Mouse (Mus musculus) layer of hippocampus, postnatal 14 days (tissue): ENCODE data around the gene Vmn1r221. TPM values are rescaled to one million over a fixed set of nuclear protein-coding genes. Genes with fewer than 3 reads are reported as not detected.
"Not testable (repeated sequence)": the region's sequence is repeated elsewhere in the genome, so short reads cannot be mapped to it uniquely, and the experiment has no call there.

Experiments
- DNase-seq, 2 experiments: peaks; one replicate each; pipeline ENCODE4 v3.0.0; 2021 to 2022; ENCODE audit warnings: low spot score in 2 of 2, mixed read lengths in 1 of 2
- long read RNA-seq, 2 experiments: library from polyadenylated mRNA; stranded (forward); transcript quantifications; one replicate each; pipeline ENCODE4 v2.0.0; 2021
- total RNA-seq, 2 experiments: library from RNA; stranded (reverse); gene quantifications; 2 replicates each; pipeline ENCODE4 v1.2.3; 2021

Vmn1r221 gene
- not detected for total RNA-seq
- long read RNA-seq, experiment 1, result 0 reads
- long read RNA-seq, experiment 2, result 0 reads

GRCm38 (mm10) chr13:23213827-23214226 is at the start of gene Vmn1r221:
TSS of gene Vmn1r221 (plus strand) at chr13:23214127.
- not testable (repeated sequence) for DNase-seq

GRCm38 (mm10) chr13:23166471-23166870 is 47.5 kb upstream of the Vmn1r221 start:
- not testable (repeated sequence) for DNase-seq

DNA sequence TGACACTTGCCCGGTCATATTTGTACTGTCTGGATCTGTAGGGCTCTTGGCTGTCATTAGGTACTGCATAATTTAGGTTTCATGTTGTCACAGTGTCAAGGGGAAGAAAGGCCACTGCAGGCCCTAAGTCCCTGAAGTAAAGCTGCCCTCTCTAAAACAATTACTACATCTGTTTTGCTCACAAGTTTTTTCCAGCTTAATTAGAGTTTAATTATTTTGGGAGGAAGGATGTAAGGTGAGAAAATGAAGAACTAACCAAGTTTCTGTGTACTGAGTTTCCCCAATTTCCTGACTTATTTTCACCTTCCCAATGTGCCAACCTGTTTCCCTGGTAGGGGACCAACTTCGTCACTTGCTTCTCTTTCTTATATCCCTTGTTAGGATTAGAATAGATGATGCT is 26.1 kb upstream of the Vmn1r221 start, which contains the start of gene Vmn1r220:
Vmn1r220 (minus strand) TSS at position 101 of the 400 bp plus-strand sequence.
- no peak for DNase-seq

- DNase-seq, result not testable (repeated sequence)
Observed at GRCm38 (mm10) chr13:23203885-23204284, 10.0 kb upstream of the Vmn1r221 start.

GRCm38 (mm10) chr13:23235847-23236246 is 21.9 kb downstream of the Vmn1r221 start, which contains the start of gene Vmn1r222:
TSS of gene Vmn1r222 (minus strand) at chr13:23235947.
- not testable (repeated sequence) for DNase-seq

- not testable (repeated sequence) for DNase-seq
Observed at GRCm38 (mm10) chr13:23246834-23247233, 32.9 kb downstream of the Vmn1r221 start, which contains the start of gene Vmn1r223. TSS of gene Vmn1r223 (plus strand) at chr13:23247134.

DNA sequence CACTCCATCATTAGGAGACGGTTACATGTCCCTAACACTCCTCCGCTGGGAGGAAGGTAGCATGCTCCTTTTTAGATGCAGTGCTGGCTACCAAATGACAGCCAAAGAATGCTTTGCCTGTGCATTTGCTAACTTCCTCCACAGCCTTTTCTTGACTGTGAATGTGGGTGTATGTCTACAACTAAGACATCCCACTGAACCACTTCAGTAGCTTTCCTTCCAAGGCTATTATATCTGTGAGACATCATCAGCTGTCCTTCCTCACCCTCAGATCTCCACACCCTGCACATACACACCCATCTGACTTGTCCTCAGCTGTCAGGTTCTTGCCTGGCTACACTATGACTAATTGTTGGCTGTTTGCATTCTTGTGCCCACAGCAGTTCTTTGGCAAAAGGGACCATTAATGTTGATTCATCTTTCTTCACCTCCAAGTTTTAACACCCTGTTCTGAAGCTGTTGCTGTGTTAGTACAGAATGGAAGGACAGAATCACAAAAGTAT is 44.7 kb downstream of the Vmn1r221 start:
- DNase-seq, result no peak

DNA sequence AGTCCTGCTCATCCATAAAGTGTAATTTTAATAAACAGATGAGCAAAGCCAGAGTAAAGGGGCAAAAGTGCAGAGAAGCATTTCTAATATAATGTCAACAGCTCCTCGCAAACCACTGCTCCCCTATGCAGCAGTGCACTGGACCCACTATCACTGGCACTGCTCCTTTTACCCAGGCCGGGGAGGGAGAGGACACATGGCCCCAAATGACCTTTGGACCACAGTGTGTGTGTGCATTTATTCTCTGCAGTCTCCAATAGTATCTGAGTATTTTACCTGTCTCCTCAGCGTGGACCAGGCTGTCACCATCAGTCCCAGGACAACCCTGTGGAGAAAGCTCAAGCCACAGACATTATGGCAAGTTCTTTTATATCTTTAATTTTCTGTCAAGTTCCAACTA is 54.7 kb downstream of the Vmn1r221 start:
- DNase-seq, result not testable (repeated sequence)

GRCm38 (mm10) chr13:23269127-23269526 is 55.2 kb downstream of the Vmn1r221 start:
- peak; percentile 4 to 56 for DNase-seq

DNA sequence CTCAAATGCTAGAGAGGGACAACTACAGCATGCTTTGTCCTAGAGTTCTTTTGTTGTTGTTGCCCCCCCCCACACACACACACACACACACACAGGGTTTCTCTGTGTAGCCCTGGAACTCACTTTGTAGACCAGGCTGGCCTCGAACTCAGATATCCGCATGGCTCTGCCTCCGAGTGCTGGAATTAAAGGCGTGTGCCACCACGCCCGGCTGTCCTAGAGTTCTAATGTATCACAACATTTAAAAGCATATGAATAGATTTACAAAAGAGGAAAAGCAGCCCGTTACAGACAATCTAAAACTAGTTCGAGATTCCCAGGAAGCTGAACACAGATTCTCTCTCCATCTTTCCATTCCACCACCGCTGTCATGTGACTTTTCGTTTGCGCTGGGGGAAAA is 55.8 kb downstream of the Vmn1r221 start:
- DNase-seq, result peak in 1 of 2 experiments; percentile 13

- peak; percentile 49 to 72 for DNase-seq
Observed at GRCm38 (mm10) chr13:23270321-23271101, 56.6 kb downstream of the Vmn1r221 start.

Other genes starting within 250 kb of the Vmn1r221 start
- not detected for gene Vmn1r213, start 206.5 kb upstream of the Vmn1r221 start, total RNA-seq
- gene Vmn1r214, start 183.7 kb upstream of the Vmn1r221 start, total RNA-seq, result not detected
- not detected for gene Vmn1r215, start 146.1 kb upstream of the Vmn1r221 start, total RNA-seq
- gene Vmn1r217, start 95.9 kb upstream of the Vmn1r221 start, total RNA-seq, result not detected
- not detected for gene Vmn1r218, start 81.0 kb upstream of the Vmn1r221 start, total RNA-seq
- not detected for gene Vmn1r219, start 54.8 kb upstream of the Vmn1r221 start, total RNA-seq
- gene Vmn1r220, start 26.2 kb upstream of the Vmn1r221 start, total RNA-seq, result not detected
- gene Vmn1r222, start 21.8 kb downstream of the Vmn1r221 start, total RNA-seq, result not detected
- gene Vmn1r223, start 33.0 kb downstream of the Vmn1r221 start, total RNA-seq, result not detected
- gene Zfp322a, start 155.1 kb downstream of the Vmn1r221 start, total RNA-seq, result 10 to 100 TPM; 34.9 to 39.8 TPM
- 1 to 10 TPM; 7.0 TPM for gene Abt1, start 209.7 kb downstream of the Vmn1r221 start, total RNA-seq